Comparison of ENCODE assay signal across 26 mouse cellular contexts in the genomic region with DNA sequence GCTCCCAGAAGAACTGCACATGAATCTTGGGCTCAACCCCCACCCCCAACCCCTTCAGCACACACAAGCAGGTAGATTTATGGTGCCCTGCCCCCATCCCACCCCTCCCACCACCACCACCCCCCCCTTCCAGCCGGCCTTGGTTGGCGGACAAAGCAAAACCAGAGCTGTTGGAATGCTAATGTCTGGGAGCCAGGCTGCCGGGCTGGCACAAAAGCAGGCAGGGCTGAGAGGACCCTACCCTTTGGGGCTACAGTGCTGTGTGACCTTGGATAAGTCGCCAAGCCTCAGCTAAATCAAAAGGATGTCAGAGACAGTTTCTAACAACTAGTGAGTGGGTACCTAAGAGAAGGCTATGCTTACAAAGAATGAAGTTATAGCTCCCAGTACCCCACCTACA. TPM values are rescaled to one million over a fixed set of nuclear protein-coding genes. Genes with fewer than 3 reads are reported as not detected.
"Had no signal": no experiment of that assay in that cellular context is flagged by ENCODE, and none has a peak within 500 bp of the region (broad histone marks: within the 10 kb centered on the region; RNA-seq: fewer than 3 reads in every experiment).

No protein-coding gene starts in this region.

- ATAC-seq: liver, postnatal 0 days; lung, postnatal 0 days had no signal

- H3K4me1 ChIP-seq: liver, embryonic 15.5 days; megakaryocyte, embryonic 14.5 days had no signal

- DNase-seq: liver, embryonic 13.5 days; liver, postnatal 0 days; lung, adult 2 months; lung, postnatal 14 days; lung, postnatal 36 days; midbrain, embryonic 14.5 days; right cerebral cortex, postnatal 14 days; right cerebral cortex, postnatal 4 days; spleen, adult 18-20 months; thymus, adult 2 months; thymus, postnatal 25 days; thymus, postnatal 4 days had no signal

- H3K4me2 ChIP-seq: liver, embryonic 13.5 days; liver, embryonic 15.5 days; lung, embryonic 15.5 days; midbrain, embryonic 12.5 days; neural tube, embryonic 13.5 days; stomach, embryonic 15.5 days had no signal

- H3K9ac ChIP-seq: liver, embryonic 13.5 days; liver, embryonic 15.5 days; liver, postnatal 0 days; lung, embryonic 15.5 days; midbrain, embryonic 12.5 days; stomach, embryonic 15.5 days had no signal

- H3K9me3 ChIP-seq: liver, embryonic 13.5 days; liver, embryonic 15.5 days; lung, embryonic 15.5 days; megakaryocyte, embryonic 14.5 days; midbrain, embryonic 12.5 days; neural tube, embryonic 13.5 days; stomach, embryonic 15.5 days had no signal

- H3K27ac ChIP-seq: liver, embryonic 13.5 days; liver, embryonic 15.5 days; lung, embryonic 15.5 days; macrophage; midbrain, embryonic 12.5 days; stomach, embryonic 15.5 days; stomach, postnatal 0 days had no signal

- H3K36me3 ChIP-seq: liver, embryonic 13.5 days; liver, embryonic 15.5 days; lung, embryonic 15.5 days; midbrain, embryonic 12.5 days; neural tube, embryonic 13.5 days; stomach, embryonic 15.5 days had no signal

- H3K4me3 ChIP-seq: liver, embryonic 13.5 days; liver, embryonic 15.5 days; lung, embryonic 15.5 days; megakaryocyte, embryonic 14.5 days; midbrain, embryonic 12.5 days; neural tube, embryonic 13.5 days; stomach, embryonic 15.5 days had no signal

RNA-seq across cellular contexts. Expression of a gene that starts 4.3 kb away (rescaled TPM):
- total RNA-seq: megakaryocyte progenitor cell, adult 5-6 weeks; midbrain, postnatal 0 days; monocyte, adult 5-6 weeks; neutrophil, adult 5-6 weeks had no signal
- polyA plus RNA-seq: liver, embryonic 13.5 days; liver, embryonic 15.5 days; liver, postnatal 0 days; lung, adult 2 months; lung, embryonic 15.5 days; lung, postnatal 0 days; macrophage; midbrain, embryonic 12.5 days; midbrain, embryonic 14.5 days; midbrain, postnatal 0 days; urinary bladder, adult 2 months had no signal

RNA-seq across cellular contexts. Expression of a gene that starts 6.6 kb away (rescaled TPM):
- total RNA-seq: megakaryocyte progenitor cell, adult 5-6 weeks; neutrophil, adult 5-6 weeks had no signal
- polyA plus RNA-seq: macrophage had no signal
